Mouse (Mus musculus): ENCODE data around the gene Olfr705.
"Not testable (repeated sequence)": the region's sequence is repeated elsewhere in the genome, so short reads cannot be mapped to it uniquely, and the experiment has no call there.

The Olfr705 gene

GRCm38 (mm10) chr7:106876791-106877190 is at the start of gene Olfr705:
Gene Olfr705 (minus strand): TSS chr7:106876891.
- in situ Hi-C loops (cut with MboI; ENCODE audit: low sequenced_read_pairs) = no loop called here

DNA sequence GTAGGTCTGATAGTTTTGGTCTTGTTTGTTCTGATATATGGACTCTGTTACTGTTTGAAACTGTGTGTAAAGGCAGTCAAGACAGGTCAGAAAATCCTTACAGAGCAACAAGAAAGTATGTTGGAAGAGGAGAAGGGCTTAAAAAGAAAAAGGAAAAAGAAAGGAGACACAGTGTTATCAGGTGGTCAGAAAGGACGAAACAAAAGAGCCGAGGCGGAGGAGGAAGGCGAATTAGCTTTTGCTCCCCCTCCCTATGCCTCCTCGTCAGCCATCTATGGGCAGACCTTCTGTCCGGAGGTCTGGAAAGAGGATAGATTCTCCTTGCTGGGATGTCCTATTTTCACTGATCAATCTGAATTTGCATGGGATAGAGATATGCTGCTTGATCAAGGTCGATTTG is 44.3 kb upstream of the Olfr705 start:
- in situ Hi-C loops (cut with MboI; ENCODE audit: low sequenced_read_pairs) = not testable (repeated sequence)

DNA sequence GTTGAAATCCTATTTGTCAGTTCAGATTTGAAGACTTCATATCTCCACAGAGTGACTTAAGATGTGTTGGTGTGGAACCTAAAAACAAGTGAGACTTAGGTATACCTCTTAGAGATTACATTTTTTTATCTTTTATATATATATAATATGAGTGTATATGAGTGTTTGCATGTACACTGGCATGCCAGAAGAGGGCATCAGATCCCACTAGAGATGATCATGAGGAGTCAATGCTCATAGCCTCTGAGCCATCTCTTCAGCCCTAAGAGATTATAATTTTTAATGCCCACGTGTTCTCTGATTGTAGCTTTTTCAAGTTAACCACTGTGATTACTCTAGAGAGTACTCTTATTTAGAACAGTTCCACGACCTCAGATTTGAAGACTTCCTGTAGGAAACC is 31.0 kb upstream of the Olfr705 start, which contains the start of gene Olfr1532-ps1:
Gene Olfr1532-ps1 (plus strand): TSS at position 326 of the 400 bp plus-strand sequence.
- in situ Hi-C loops (cut with MboI; ENCODE audit: low sequenced_read_pairs) = no loop called here

DNA sequence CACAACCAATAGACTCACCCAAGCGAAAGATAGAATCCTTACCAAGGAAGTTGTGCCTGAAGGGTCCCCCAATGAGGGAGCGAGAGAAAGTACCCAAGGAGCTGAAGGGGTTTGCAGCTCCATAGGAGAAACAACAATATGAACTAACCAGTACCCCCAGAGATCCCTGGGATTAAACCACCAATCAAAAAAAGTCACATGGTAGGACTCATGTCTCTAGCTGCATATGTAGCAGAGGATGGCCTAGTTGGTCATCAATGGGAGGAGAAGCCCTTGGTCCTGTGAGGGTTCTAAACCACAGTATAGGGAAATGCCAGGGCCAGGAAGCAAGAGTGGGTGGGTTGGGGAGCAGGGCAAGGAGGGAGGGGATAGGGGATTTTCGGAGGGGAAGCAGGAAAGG is 24.4 kb upstream of the Olfr705 start, which contains the start of gene Olfr707:
Gene Olfr707 (minus strand): TSS at position 101 of the 400 bp plus-strand sequence.
- in situ Hi-C loops (cut with MboI; ENCODE audit: low sequenced_read_pairs) = not testable (repeated sequence)

DNA sequence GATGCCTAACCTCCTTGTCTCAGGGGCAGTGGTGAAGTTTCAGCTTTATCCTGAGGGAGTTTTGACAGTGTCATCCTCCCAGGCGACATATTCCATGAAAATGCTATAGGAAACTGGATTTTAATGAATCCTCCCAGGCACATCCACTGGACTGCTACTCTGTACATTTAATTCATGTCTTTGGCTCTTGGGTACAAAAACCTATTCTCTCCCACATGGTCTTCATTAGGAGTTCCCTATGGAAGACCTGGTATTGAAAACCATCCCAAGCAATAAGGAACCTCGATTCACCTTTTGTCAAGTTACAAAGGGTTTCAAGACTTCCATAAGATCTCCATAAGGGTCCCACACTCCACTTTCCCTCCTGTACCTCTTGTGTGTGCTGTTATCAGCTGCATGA is 11.4 kb upstream of the Olfr705 start, which contains the start of gene Olfr706:
Gene Olfr706 (minus strand): TSS at position 101 of the 400 bp plus-strand sequence.
- in situ Hi-C loops (cut with MboI; ENCODE audit: low sequenced_read_pairs) = no loop called here

- in situ Hi-C loops (cut with MboI; ENCODE audit: low sequenced_read_pairs) = no loop called here
Measured at GRCm38 (mm10) chr7:106862885-106863284, 13.8 kb downstream of the Olfr705 start, which contains the start of gene Olfr704. Gene Olfr704 (plus strand): TSS chr7:106863185.

DNA sequence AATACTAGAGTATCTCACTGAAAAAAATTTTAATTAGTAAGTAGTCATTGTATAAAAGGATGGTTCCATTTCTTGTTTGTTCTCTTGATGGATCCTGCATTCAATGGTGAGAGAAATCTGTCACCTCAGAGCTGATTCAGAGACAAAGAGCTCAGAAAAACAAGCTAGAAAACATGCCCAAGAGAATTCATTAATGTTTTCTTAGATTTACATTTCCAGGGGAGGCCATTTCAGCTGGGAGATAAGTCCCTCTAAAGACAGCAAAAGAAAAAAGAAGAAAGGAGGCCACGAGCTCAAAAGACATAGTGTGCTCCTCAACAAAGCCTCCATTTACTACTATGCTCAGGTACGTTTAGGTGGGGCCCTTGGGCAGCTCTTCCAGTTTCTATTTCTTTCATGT is 33.6 kb downstream of the Olfr705 start, which contains the start of gene Olfr703:
Gene Olfr703 (plus strand): TSS at position 301 of the 400 bp plus-strand sequence.
- in situ Hi-C loops (cut with MboI; ENCODE audit: low sequenced_read_pairs) = no loop called here

GRCm38 (mm10) chr7:106833793-106834192 is 42.9 kb downstream of the Olfr705 start, which contains the start of gene Olfr702:
Gene Olfr702 (minus strand): TSS chr7:106833893.
- in situ Hi-C loops (cut with MboI; ENCODE audit: low sequenced_read_pairs) = no loop called here
